Mouse (Mus musculus) Patski (cell line): ENCODE data around the gene Met. TPM values are rescaled to one million over a fixed set of nuclear protein-coding genes. Genes with fewer than 3 reads are reported as not detected.

ENCODE experiments used
- ATAC-seq: fragments of 100-300 bp; one replicate; pipeline ENCODE4 v1.8.0; 2021
- CTCF ChIA-PET: fragments of 350-600 bp; sonication (Branson Sonifier 250); formaldehyde crosslinking; loops from one replicate; lab custom pipeline; 2022; ENCODE audit warnings: inconsistent platforms; lab: Charles Lee
- POLR2A ChIA-PET: fragments of 350-600 bp; sonication (Branson Sonifier 250); formaldehyde crosslinking; loops from one replicate; lab custom pipeline; 2022; ENCODE audit warnings: antibody characterized with exemption, inconsistent platforms; lab: Charles Lee
- DNase-seq: peaks from one replicate; pipeline ENCODE4 v3.0.0-alpha.2; 2011; ENCODE audit warnings: low read depth, low spot score
- H3K27me3 ChIP-seq: fragments of 371-371 bp; one replicate; pipeline ENCODE4 v1.5.1; 2021
- CTCF ChIP-seq: fragments of 100-300 bp; IDR thresholded peaks from one replicate; pipeline ENCODE4 v1.5.1; 2021
- in situ Hi-C: fragments of 300-500 bp; cut with MboI; formaldehyde crosslinking; loops from 3 replicates; pipeline ENCODE4 v1.11.1; 2018; ENCODE audit warnings: low pct_unique_long_range_greater_than_20kb, mixed read lengths
- polyA plus RNA-seq: library from polyadenylated mRNA; unstranded; gene quantifications from one replicate; pipeline ENCODE4 v1.2.3, GENCODE M21; 2021

Gene Met
- polyA plus RNA-seq, 1 experiment from 2014 or later, result 128 TPM

- no peak for TF ChIP-seq CTCF
- in situ Hi-C loops, result no loop called here
- H3K27me3 ChIP-seq, result no peaks in the 10 kb centered on the region
- no peak for DNase-seq
- no peak for ATAC-seq
- POLR2A ChIA-PET, result no interaction called here
- CTCF ChIA-PET, result interaction anchor here (0.6 kb wide), 2 partner anchors 12 to 518 kb away, joined by 3 read pairs; no protein-coding TSS in a partner anchor
These were observed 157.8 kb downstream of the Met start for GRCm38 (mm10) chr6:17621436-17621835.

Other genes with a start within 250 kb of the Met start
- gene Cav2, start 182.6 kb upstream of the Met start, polyA plus RNA-seq, result 66.6 TPM
- 175 TPM for gene Cav1, start 157.5 kb upstream of the Met start, polyA plus RNA-seq
- 185 TPM for gene Capza2, start 172.4 kb downstream of the Met start, polyA plus RNA-seq
- 23.1 TPM for gene St7, start 229.1 kb downstream of the Met start, polyA plus RNA-seq